Mouse (Mus musculus): ENCODE measurements around the gene Tcfl5. TPM values are rescaled to one million over a fixed set of nuclear protein-coding genes. Genes with fewer than 3 reads are reported as not detected.

Gene Tcfl5
- total and polyA plus RNA-seq, 2 experiments from 2014 or later, result 0.04 TPM; not detected in 1

DNA sequence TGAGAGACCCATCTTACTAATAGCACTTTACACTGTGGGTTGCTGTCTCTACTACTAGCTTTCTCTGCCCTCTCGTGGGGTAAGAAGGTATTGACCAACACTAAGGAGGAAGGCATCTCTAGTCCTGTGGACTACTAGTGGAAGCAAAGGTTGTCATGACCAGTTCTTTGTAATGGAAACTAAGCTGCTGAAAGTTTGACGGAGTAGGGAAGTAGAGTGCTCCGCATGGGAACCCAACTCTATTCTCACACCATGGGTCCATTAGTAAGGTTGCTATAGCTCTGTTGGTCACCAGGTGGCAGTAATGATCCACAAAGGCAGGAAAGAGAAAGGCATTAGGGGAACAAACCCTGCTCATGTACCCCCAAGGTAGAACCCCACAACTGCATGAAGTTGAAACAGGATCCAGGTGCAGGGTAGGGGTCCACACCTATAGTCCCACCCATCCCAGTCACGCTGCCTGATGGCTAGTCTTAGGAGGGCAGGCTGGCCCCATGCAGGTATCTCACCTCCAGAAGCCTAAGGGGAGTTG lies 36.2 kb upstream of the Tcfl5 start:
- Histone ChIP-seq H3K27ac (ENCODE audit: low read depth) (no peak overlapping the region), H3K4me2 (ENCODE audit: low read depth, low read length) (no peak overlapping the region), H3K4me1 (ENCODE audit: control insufficient read depth, insufficient read depth) (no peaks in the 10 kb centered on the region), H3K36me3 (replicated peaks; ENCODE audit: control insufficient read depth, insufficient read depth, low read length) (peaks cover 50% of the 10 kb centered on the region), H3K27me3 (ENCODE audit: control insufficient read depth, insufficient read depth, low read length) (no peaks in the 10 kb centered on the region), H3K9me3 (replicated peaks; ENCODE audit: control insufficient read depth, low read length) (no peaks in the 10 kb centered on the region), H3K4me3 (ENCODE audit: low read depth, low read length) (no peak overlapping the region), H3K9ac (replicated peaks; ENCODE audit: low read depth, low read length) (no peak overlapping the region)
- TF ChIP-seq EP300 (IDR thresholded peaks at IDR 0.05; ENCODE audit: low read depth) (no peak), CTCF (IDR thresholded peaks at IDR 0.05; ENCODE audit: low read depth) (peak; percentile 79)
- 27% methylated on average over 4 of the region's 4 CpGs for WGBS
- ATAC-seq (ENCODE audit: insufficient read depth, low read depth), result peak; percentile 46
- peak; percentile 61 for DNase-seq (ENCODE audit: low spot score)

DNA sequence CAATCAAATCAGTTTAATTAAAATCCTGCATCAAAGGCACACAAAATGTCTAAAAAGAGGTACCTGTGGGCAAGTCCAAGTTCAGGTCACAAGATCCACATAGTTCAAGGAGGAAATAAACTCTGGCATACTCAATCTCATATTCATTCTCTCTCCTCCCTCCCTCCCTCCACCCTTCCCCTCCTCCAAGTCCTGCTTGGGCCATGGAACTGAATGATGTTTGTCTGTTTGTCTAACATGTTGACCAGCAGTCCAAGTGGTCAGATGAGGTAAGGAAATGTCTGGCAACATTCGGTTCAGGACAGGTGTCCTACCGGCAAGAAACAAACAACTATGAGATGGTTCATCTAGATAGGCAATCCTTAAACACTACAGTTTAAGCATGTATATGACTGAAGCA lies 34.2 kb upstream of the Tcfl5 start:
- Histone ChIP-seq H3K36me3 (replicated peaks; ENCODE audit: control insufficient read depth, insufficient read depth, low read length) (peaks cover 50% of the 10 kb centered on the region), H3K9me3 (replicated peaks; ENCODE audit: control insufficient read depth, low read length) (no peaks in the 10 kb centered on the region), H3K4me1 (ENCODE audit: control insufficient read depth, insufficient read depth) (no peaks in the 10 kb centered on the region), H3K9ac (replicated peaks; ENCODE audit: low read depth, low read length) (no peak overlapping the region), H3K4me3 (ENCODE audit: low read depth, low read length) (no peak overlapping the region), H3K4me2 (ENCODE audit: low read depth, low read length) (no peak overlapping the region), H3K27me3 (ENCODE audit: control insufficient read depth, insufficient read depth, low read length) (no peaks in the 10 kb centered on the region), H3K27ac (ENCODE audit: low read depth) (no peak overlapping the region)
- no peak for ATAC-seq (ENCODE audit: insufficient read depth, low read depth)
- WGBS, result 90% methylated on average over 2 of the region's 2 CpGs
- no peak for TF ChIP-seq EP300 (IDR thresholded peaks at IDR 0.05; ENCODE audit: low read depth)
- no peak for TF ChIP-seq CTCF (IDR thresholded peaks at IDR 0.05; ENCODE audit: low read depth)
- no peak for DNase-seq (ENCODE audit: low spot score)

DNA sequence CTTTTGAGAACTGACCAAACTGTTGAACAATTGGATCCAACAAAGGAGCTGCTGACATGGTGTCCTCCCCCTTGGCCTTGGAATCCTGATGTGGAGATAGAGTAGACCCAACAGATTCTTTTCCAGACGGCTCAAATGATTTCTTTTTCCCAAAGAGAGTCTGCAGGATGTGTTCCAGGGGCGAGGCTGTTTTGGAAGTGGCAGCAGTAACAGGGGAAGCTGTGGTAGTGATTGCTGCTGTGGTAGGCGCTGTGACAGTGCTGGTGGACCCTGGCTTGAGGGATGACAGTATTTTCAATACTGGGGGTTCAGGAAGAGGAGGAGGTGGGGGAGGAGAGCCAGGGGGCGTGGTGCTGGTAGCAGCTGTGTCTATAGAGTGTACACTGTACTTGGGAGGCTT lies 19.5 kb upstream of the Tcfl5 start:
- Histone ChIP-seq H3K9ac (replicated peaks; ENCODE audit: low read depth, low read length) (no peak overlapping the region), H3K27me3 (ENCODE audit: control insufficient read depth, insufficient read depth, low read length) (no peaks in the 10 kb centered on the region), H3K27ac (ENCODE audit: low read depth) (no peak overlapping the region), H3K4me2 (ENCODE audit: low read depth, low read length) (no peak overlapping the region), H3K4me3 (ENCODE audit: low read depth, low read length) (no peak overlapping the region), H3K4me1 (ENCODE audit: control insufficient read depth, insufficient read depth) (no peaks in the 10 kb centered on the region), H3K36me3 (replicated peaks; ENCODE audit: control insufficient read depth, insufficient read depth, low read length) (peaks cover 38% of the 10 kb centered on the region), H3K9me3 (replicated peaks; ENCODE audit: control insufficient read depth, low read length) (no peaks in the 10 kb centered on the region)
- DNase-seq (ENCODE audit: low spot score), result no peak
- 76% methylated on average over 4 of the region's 4 CpGs for WGBS
- ATAC-seq (ENCODE audit: insufficient read depth, low read depth), result no peak
- TF ChIP-seq EP300 (IDR thresholded peaks at IDR 0.05; ENCODE audit: low read depth) (no peak), CTCF (IDR thresholded peaks at IDR 0.05; ENCODE audit: low read depth) (no peak)

DNA sequence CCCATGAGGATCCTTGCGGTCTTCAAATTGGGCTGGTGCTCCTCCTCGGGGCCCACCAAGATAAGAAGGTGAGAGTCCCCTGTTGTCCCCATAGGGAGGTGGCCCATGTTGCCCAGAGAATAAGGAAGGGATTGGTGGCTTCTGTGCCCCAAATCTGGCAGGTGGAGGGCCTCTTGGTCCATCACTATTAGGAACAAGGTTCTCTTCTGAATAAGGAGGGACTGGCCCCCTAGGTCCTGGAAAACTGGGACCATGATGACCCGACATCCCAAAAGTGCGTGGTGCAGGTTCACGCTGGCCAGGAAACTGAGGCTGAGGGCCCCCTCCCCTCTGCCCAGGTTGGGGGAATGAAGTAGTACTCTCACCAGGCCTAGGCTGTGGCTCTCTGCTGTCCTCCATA lies 18.0 kb upstream of the Tcfl5 start:
- no peak overlapping the region for H3K4me3 ChIP-seq (ENCODE audit: low read depth, low read length)
- H3K27ac ChIP-seq (ENCODE audit: low read depth), result no peak overlapping the region
- no peak for ATAC-seq (ENCODE audit: insufficient read depth, low read depth)
- WGBS, result 85% methylated on average over 5 of the region's 5 CpGs
- no peak overlapping the region for H3K4me2 ChIP-seq (ENCODE audit: low read depth, low read length)
- no peak overlapping the region for H3K9ac ChIP-seq (replicated peaks; ENCODE audit: low read depth, low read length)
- peaks cover 24% of the 10 kb centered on the region for H3K36me3 ChIP-seq (replicated peaks; ENCODE audit: control insufficient read depth, insufficient read depth, low read length)
- no peak for TF ChIP-seq EP300 (IDR thresholded peaks at IDR 0.05; ENCODE audit: low read depth)
- TF ChIP-seq CTCF (IDR thresholded peaks at IDR 0.05; ENCODE audit: low read depth), result no peak
- no peaks in the 10 kb centered on the region for H3K4me1 ChIP-seq (ENCODE audit: control insufficient read depth, insufficient read depth)
- no peak for DNase-seq (ENCODE audit: low spot score)
- H3K9me3 ChIP-seq (replicated peaks; ENCODE audit: control insufficient read depth, low read length), result no peaks in the 10 kb centered on the region
- no peaks in the 10 kb centered on the region for H3K27me3 ChIP-seq (ENCODE audit: control insufficient read depth, insufficient read depth, low read length)

- Histone ChIP-seq H3K4me2 (ENCODE audit: low read depth, low read length) (peak overlapping the region; percentile 27), H3K4me1 (ENCODE audit: control insufficient read depth, insufficient read depth) (no peaks in the 10 kb centered on the region), H3K4me3 (ENCODE audit: low read depth, low read length) (peak overlapping the region; percentile 7; the same call in 1 of the 2 replicates), H3K9me3 (replicated peaks; ENCODE audit: control insufficient read depth, low read length) (no peaks in the 10 kb centered on the region), H3K27ac (ENCODE audit: low read depth) (no peak overlapping the region), H3K36me3 (replicated peaks; ENCODE audit: control insufficient read depth, insufficient read depth, low read length) (peaks cover 19% of the 10 kb centered on the region), H3K9ac (replicated peaks; ENCODE audit: low read depth, low read length) (0 out of 2 replicates have a peak overlapping the region, but pooled peaks have one; percentile 48), H3K27me3 (ENCODE audit: control insufficient read depth, insufficient read depth, low read length) (no peaks in the 10 kb centered on the region)
- ATAC-seq (ENCODE audit: insufficient read depth, low read depth) (peak; percentile 31; the same call in 1 of the 2 replicates), DNase-seq (ENCODE audit: low spot score) (no peak)
- WGBS, result 31% methylated on average over 42 of the region's 42 CpGs
- TF ChIP-seq CTCF (IDR thresholded peaks at IDR 0.05; ENCODE audit: low read depth), result no peak
- TF ChIP-seq EP300 (IDR thresholded peaks at IDR 0.05; ENCODE audit: low read depth), result no peak
Measured at GRCm38 (mm10) chr2:180659353-180660150, 17.0 kb upstream of the Tcfl5 start.

All from heart, postnatal 0 days (tissue).